Mouse (Mus musculus): ENCODE measurements around the gene Pramel4. TPM values are rescaled to one million over a fixed set of nuclear protein-coding genes. Genes with fewer than 3 reads are reported as not detected.
"Not testable (repeated sequence)": the region's sequence is repeated elsewhere in the genome, so short reads cannot be mapped to it uniquely, and the experiment has no call there.

The Pramel4 gene
- total RNA-seq (2021) = not detected
- long read RNA-seq, experiment 1 = 0 reads
- long read RNA-seq, experiment 2 = 0 reads

DNA sequence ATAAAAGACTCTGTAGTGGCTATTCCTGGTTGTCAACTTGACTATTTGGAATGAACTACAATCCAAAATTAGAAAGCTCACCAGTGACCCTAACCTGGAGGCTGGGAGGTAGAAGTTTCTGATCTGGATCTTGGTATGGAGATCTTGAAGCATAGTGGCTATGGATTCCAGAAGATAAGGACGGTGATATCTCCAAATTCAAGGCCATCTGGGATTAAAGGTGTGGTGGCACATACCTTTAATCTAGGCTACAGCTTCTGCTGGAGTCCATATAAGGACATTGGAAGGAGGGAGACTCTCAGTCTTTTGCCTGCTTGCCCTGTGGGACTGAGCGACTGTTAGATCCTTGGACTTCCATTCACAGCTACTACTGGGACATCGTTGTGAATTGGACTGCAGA lies at the start of gene Pramel4:
Pramel4 (plus strand) TSS at position 301 of the 400 bp plus-strand sequence.
- not testable (repeated sequence) for DNase-seq

GRCm38 (mm10) chr4:144106174-144106573 lies 47.2 kb downstream of the Pramel4 start, which contains the start of gene Gm13102:
TSS of gene Gm13102 (plus strand) at chr4:144106474.
- not testable (repeated sequence) for DNase-seq

Other genes starting within 250 kb of the Pramel4 start
- not detected for gene Gm13084, start 243.0 kb upstream of the Pramel4 start, total RNA-seq (2021)
- gene Gm13103, start 212.6 kb upstream of the Pramel4 start, total RNA-seq (2021) = not detected
- not detected for gene Pramef6, start 158.7 kb upstream of the Pramel4 start, total RNA-seq (2021)
- gene Pramef25, start 108.1 kb upstream of the Pramel4 start, total RNA-seq (2021) = not detected
- gene Gm13101, start 92.2 kb upstream of the Pramel4 start, total RNA-seq (2021) = not detected
- not detected for gene Pramef17, start 64.8 kb upstream of the Pramel4 start, total RNA-seq (2021)
- not detected for gene Gm13102, start 47.3 kb downstream of the Pramel4 start, total RNA-seq (2021)
- not detected for gene Oog3, start 103.5 kb downstream of the Pramel4 start, total RNA-seq (2021)
- not detected for gene Oog2, start 131.6 kb downstream of the Pramel4 start, total RNA-seq (2021)
- not detected for gene C87977, start 154.2 kb downstream of the Pramel4 start, total RNA-seq (2021)
- gene Pramel5, start 221.4 kb downstream of the Pramel4 start, total RNA-seq (2021) = not detected

Measured in gastrocnemius, postnatal 25 days (tissue).